Mouse (Mus musculus) thymus, adult 2 months (tissue): ENCODE results near the gene Arid4b. TPM values are rescaled to one million over a fixed set of nuclear protein-coding genes. Genes with fewer than 3 reads are reported as not detected.
A peak's percentile ranks its signal among the peaks of the same experiment; 100 is the strongest.
"Not testable (repeated sequence)": the region's sequence is repeated elsewhere in the genome, so short reads cannot be mapped to it uniquely, and the experiment has no call there.

ENCODE experiments used
- DNase-seq: peaks from one replicate; pipeline ENCODE4 v3.0.0; 2021
- H3K27ac ChIP-seq: fragments of 200-500 bp; 2 replicates; pipeline ENCODE4 v1.5.1; 2012; ENCODE audit warnings: low read length, control low read depth; ENCODE audit not compliant: control insufficient read depth, insufficient read depth
- H3K27me3 ChIP-seq: fragments of 200-500 bp; 2 replicates; pipeline ENCODE4 v1.6.1; 2012; ENCODE audit warnings: mild to moderate bottlenecking, low read length, moderate library complexity, mixed read lengths; ENCODE audit not compliant: control insufficient read depth, insufficient read depth
- H3K36me3 ChIP-seq: fragments of 200-500 bp; 2 replicates; pipeline ENCODE4 v1.6.1; 2012; ENCODE audit warnings: mild to moderate bottlenecking, low read length, moderate library complexity; ENCODE audit not compliant: control insufficient read depth, insufficient read depth
- H3K4me1 ChIP-seq: fragments of 200-500 bp; replicated peaks from 2 replicates; pipeline ENCODE4 v1.6.1; 2012; ENCODE audit warnings: low read length; ENCODE audit not compliant: control insufficient read depth, insufficient read depth
- H3K4me3 ChIP-seq: fragments of 200-500 bp; 2 replicates; pipeline ENCODE4 v1.5.1; 2012; ENCODE audit warnings: mild to moderate bottlenecking, low read length, control low read depth, moderate library complexity; ENCODE audit not compliant: control insufficient read depth, insufficient read depth
- CTCF ChIP-seq: fragments of 200-500 bp; IDR thresholded peaks from 2 replicates; pipeline ENCODE4 v1.5.1; 2012; ENCODE audit warnings: mild to moderate bottlenecking, control low read depth, low read length, moderate library complexity, borderline replicate concordance; ENCODE audit not compliant: control insufficient read depth, poor library complexity, insufficient read depth; ENCODE audit errors: extremely low read depth
- POLR2A ChIP-seq: fragments of 200-500 bp; IDR thresholded peaks from 2 replicates; pipeline ENCODE4 v1.6.1; 2012; ENCODE audit warnings: mild to moderate bottlenecking, low read length, control low read depth, moderate library complexity; ENCODE audit not compliant: control insufficient read depth, poor library complexity, insufficient read depth; ENCODE audit errors: extremely low read depth
- WGBS: fragments of 180-500 bp; shearing (Covaris S2); methylation state at CpG from one replicate; pipeline ENCODE4 v1.1.7; 2018; 5-methylcytosine and 5-hydroxymethylcytosine counted together
- polyA plus RNA-seq: library from polyadenylated mRNA; depleted of rRNA; stranded (reverse); fragments of >200 nt; gene quantifications from 2 replicates; pipeline ENCODE4 v1.2.3, GENCODE M21; 2012

Gene Arid4b
- polyA plus RNA-seq, 1 experiment, result 10.2 TPM

- H3K27ac ChIP-seq, result no peak overlapping the region
- 98% methylated on average over 6 of the region's 6 CpGs for WGBS
- H3K36me3 ChIP-seq, result peaks cover 38% of the 10 kb centered on the region
- no peak for TF ChIP-seq POLR2A
- TF ChIP-seq CTCF, result no peak
- DNase-seq, result no peak
- no peak overlapping the region for H3K4me3 ChIP-seq
- H3K27me3 ChIP-seq, result no peaks in the 10 kb centered on the region
- no peaks in the 10 kb centered on the region for H3K4me1 ChIP-seq
Observed at GRCm38 (mm10) chr13:14025554-14025953, 37.5 kb upstream of the Arid4b start.

GRCm38 (mm10) chr13:14026154-14026820, 36.7 kb upstream of the Arid4b start:
- H3K4me3 ChIP-seq, result no peak overlapping the region
- H3K36me3 ChIP-seq, result peaks cover 38% of the 10 kb centered on the region
- no peak for TF ChIP-seq CTCF
- TF ChIP-seq POLR2A, result no peak
- no peaks in the 10 kb centered on the region for H3K27me3 ChIP-seq
- no peaks in the 10 kb centered on the region for H3K4me1 ChIP-seq
- H3K27ac ChIP-seq, result no peak overlapping the region
- WGBS, result 98% methylated on average over 6 of the region's 6 CpGs
- no peak for DNase-seq

- peaks cover 9% of the 10 kb centered on the region for H3K36me3 ChIP-seq
- no peak overlapping the region for H3K4me3 ChIP-seq
- WGBS, result 84% methylated on average over 5 of the region's 5 CpGs
- H3K4me1 ChIP-seq, result no peaks in the 10 kb centered on the region
- no peaks in the 10 kb centered on the region for H3K27me3 ChIP-seq
- TF ChIP-seq POLR2A (no peak), CTCF (no peak)
- no peak overlapping the region for H3K27ac ChIP-seq
- no peak for DNase-seq
Observed at GRCm38 (mm10) chr13:14033309-14034072, 29.5 kb upstream of the Arid4b start.

DNA sequence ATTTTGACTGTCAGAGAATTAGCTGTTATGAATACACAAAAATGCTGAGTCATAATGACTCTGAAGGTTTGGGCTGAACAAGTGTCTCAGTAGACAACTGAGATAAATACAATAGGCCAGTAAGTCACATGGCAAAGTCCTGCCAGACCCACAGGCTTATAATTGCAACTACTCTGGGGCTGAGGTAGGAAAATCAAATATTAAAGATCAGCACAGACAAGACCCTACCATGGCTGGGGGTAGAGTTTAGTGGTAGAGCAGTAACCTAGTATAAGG, 29.0 kb upstream of the Arid4b start:
- TF ChIP-seq CTCF (no peak), POLR2A (no peak)
- peaks cover 4% of the 10 kb centered on the region for H3K36me3 ChIP-seq
- no peak overlapping the region for H3K4me3 ChIP-seq
- no peaks in the 10 kb centered on the region for H3K27me3 ChIP-seq
- peaks cover 4% of the 10 kb centered on the region for H3K4me1 ChIP-seq
- H3K27ac ChIP-seq, result no peak overlapping the region
- DNase-seq, result no peak

GRCm38 (mm10) chr13:14035352-14035751, 27.7 kb upstream of the Arid4b start:
- not testable (repeated sequence) for H3K4me1 ChIP-seq, H3K4me3 ChIP-seq, DNase-seq, H3K36me3 ChIP-seq, H3K27ac ChIP-seq, H3K27me3 ChIP-seq
- WGBS, result 93% methylated on average over 3 of the region's 3 CpGs

GRCm38 (mm10) chr13:14035875-14036630, 27.0 kb upstream of the Arid4b start:
- Histone ChIP-seq H3K4me3 (no peak overlapping the region), H3K36me3 (no peaks in the 10 kb centered on the region), H3K4me1 (peaks cover 7% of the 10 kb centered on the region), H3K27me3 (no peaks in the 10 kb centered on the region), H3K27ac (no peak overlapping the region)
- no peak for TF ChIP-seq CTCF
- no peak for TF ChIP-seq POLR2A
- WGBS, result 95% methylated on average over 11 of the region's 11 CpGs
- DNase-seq, result no peak

DNA sequence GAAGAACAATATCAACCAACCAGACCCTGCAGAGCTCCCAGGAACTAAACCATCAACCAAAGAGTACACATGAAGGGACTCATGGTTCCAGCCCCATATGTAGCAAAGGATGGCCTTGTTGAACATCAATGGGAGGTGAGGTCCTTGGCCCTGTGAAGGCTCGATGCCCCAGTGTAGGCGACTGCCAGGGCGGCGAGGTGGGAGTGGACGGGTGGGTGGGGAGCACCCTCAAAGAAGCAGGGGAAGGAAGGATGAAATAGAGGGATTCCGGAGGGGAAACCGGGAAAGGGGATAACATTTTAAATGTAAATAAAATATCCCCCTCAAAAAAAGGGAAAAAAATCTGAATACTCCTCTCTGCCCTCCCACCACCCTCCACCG, 24.1 kb upstream of the Arid4b start:
- Histone ChIP-seq H3K4me3 (peak overlapping the region; percentile 79), H3K27me3 (no peaks in the 10 kb centered on the region), H3K27ac (no peak overlapping the region), H3K36me3 (no peaks in the 10 kb centered on the region), H3K4me1 (peaks cover 7% of the 10 kb centered on the region)
- no peak for DNase-seq
- TF ChIP-seq POLR2A, result no peak
- TF ChIP-seq CTCF, result no peak
- 4% methylated on average over 8 of the region's 8 CpGs for WGBS
